Mouse (Mus musculus): Measurements from ENCODE around the gene Mcu. TPM values are rescaled to one million over a fixed set of nuclear protein-coding genes. Genes with fewer than 3 reads are reported as not detected.

Mcu gene
- total RNA-seq, 2 experiments from 2014 or later: 48.7 to 50.2 TPM

GRCm38 (mm10) chr10:59487351-59487750 is 129.1 kb downstream of the Mcu start:
- DNase-seq: no peak

- DNase-seq: no peak
Observed at GRCm38 (mm10) chr10:59484318-59484717, 132.2 kb downstream of the Mcu start.

GRCm38 (mm10) chr10:59481381-59481780 is 135.1 kb downstream of the Mcu start:
- no peak for DNase-seq

- no peak for DNase-seq
Observed at GRCm38 (mm10) chr10:59470451-59470850, 146.0 kb downstream of the Mcu start.

GRCm38 (mm10) chr10:59467297-59467696 is 149.2 kb downstream of the Mcu start:
- DNase-seq: no peak

- no peak for DNase-seq
Observed at GRCm38 (mm10) chr10:59466626-59467025, 149.9 kb downstream of the Mcu start.

- no peak for DNase-seq
Observed at GRCm38 (mm10) chr10:59465546-59465945, 150.9 kb downstream of the Mcu start.

GRCm38 (mm10) chr10:59462307-59462706 is 154.2 kb downstream of the Mcu start:
- no peak for DNase-seq

GRCm38 (mm10) chr10:59459767-59460166 is 156.7 kb downstream of the Mcu start:
- DNase-seq: peak; percentile 29 to 30

- DNase-seq: no peak
Observed at GRCm38 (mm10) chr10:59454631-59455030, 161.9 kb downstream of the Mcu start.

- DNase-seq: no peak
Observed at GRCm38 (mm10) chr10:59451839-59452238, 164.7 kb downstream of the Mcu start.

GRCm38 (mm10) chr10:59447546-59447945 is 168.9 kb downstream of the Mcu start:
- no peak for DNase-seq

GRCm38 (mm10) chr10:59446911-59447437 is 169.5 kb downstream of the Mcu start:
- no peak for DNase-seq

- DNase-seq: no peak
Observed at GRCm38 (mm10) chr10:59444635-59445034, 171.9 kb downstream of the Mcu start.

- DNase-seq: no peak
Observed at GRCm38 (mm10) chr10:59444106-59444505, 172.4 kb downstream of the Mcu start.

- DNase-seq: no peak
Observed at GRCm38 (mm10) chr10:59443212-59443611, 173.3 kb downstream of the Mcu start.

- DNase-seq: no peak
Observed at GRCm38 (mm10) chr10:59441735-59442134, 174.8 kb downstream of the Mcu start, which contains the start of gene Oit3. Oit3 (minus strand) TSS chr10:59441778.

GRCm38 (mm10) chr10:59440177-59440576 is 176.3 kb downstream of the Mcu start:
- DNase-seq: no peak

- DNase-seq: no peak
Observed at GRCm38 (mm10) chr10:59439508-59439931, 177.0 kb downstream of the Mcu start.

- DNase-seq: no peak
Observed at GRCm38 (mm10) chr10:59438651-59439050, 177.8 kb downstream of the Mcu start.

- DNase-seq: no peak
Observed at GRCm38 (mm10) chr10:59435746-59436145, 180.7 kb downstream of the Mcu start.

GRCm38 (mm10) chr10:59430701-59431218 is 185.7 kb downstream of the Mcu start:
- no peak for DNase-seq

- no peak for DNase-seq
Observed at GRCm38 (mm10) chr10:59429448-59430135, 186.9 kb downstream of the Mcu start.

GRCm38 (mm10) chr10:59426371-59426770 is 190.1 kb downstream of the Mcu start:
- no peak for DNase-seq

Data from layer of hippocampus, postnatal 36 days (tissue).